Mouse (Mus musculus) embryonic stem cell, embryonic (primary cell): ENCODE measurements around the gene Usp48.

Experiments
- CTCF ChIA-PET, 4 experiments: fragments of 300-600 bp in 2 of 4; fragments of 350-600 bp in 2 of 4; sonication (Branson Sonifier 250); formaldehyde crosslinking; loops; one replicate each; lab custom pipeline; 2022; ENCODE audit warnings: inconsistent platforms in 2 of 4; lab: Charles Lee
- POLR2A ChIA-PET, 4 experiments: fragments of 300-600 bp in 2 of 4; fragments of 350-600 bp in 2 of 4; sonication (Branson Sonifier 250); formaldehyde crosslinking; loops; one replicate each; lab custom pipeline; 2022; ENCODE audit warnings: antibody characterized with exemption in 4 of 4, inconsistent platforms in 1 of 4; lab: Charles Lee

The Usp48 gene

GRCm38 (mm10) chr4:137664433-137664979 is 71.0 kb downstream of the Usp48 start, which contains the start of gene Rap1gap:
TSS of gene Rap1gap (plus strand) at chr4:137664726.
- ChIA-PET POLR2A (interaction anchor here (0.5 to 4.5 kb wide), 21 partner anchors 10 to 819 kb away, joined by 3 to 29 read pairs (median 3); no protein-coding TSS in a partner anchor), CTCF (interaction anchor here (0.6 to 1.9 kb wide), 8 partner anchors 11 to 215 kb away, joined by 3 to 8 read pairs (median 3); no protein-coding TSS in a partner anchor)

GRCm38 (mm10) chr4:137664980-137665675 is 71.6 kb downstream of the Usp48 start:
- ChIA-PET POLR2A (interaction anchor here (0.5 to 4.5 kb wide), 20 partner anchors 11 to 820 kb away, joined by 3 to 29 read pairs (median 3); no protein-coding TSS in a partner anchor), CTCF (interaction anchor here (0.7 to 1.9 kb wide), 9 partner anchors 10 to 1915 kb away, joined by 3 to 8 read pairs (median 3); no protein-coding TSS in a partner anchor)

- ChIA-PET CTCF (interaction anchor here in 2 of 4 experiments (0.6 to 1.9 kb wide), 4 partner anchors 10 to 1916 kb away, joined by 3 to 8 read pairs (median 4); no protein-coding TSS in a partner anchor), POLR2A (interaction anchor here in 3 of 4 experiments (0.7 to 1.4 kb wide), 5 partner anchors 16 to 299 kb away, joined by 3 to 4 read pairs (median 3); no protein-coding TSS in a partner anchor)
These were observed 72.2 kb downstream of the Usp48 start for GRCm38 (mm10) chr4:137665791-137666190.

GRCm38 (mm10) chr4:137666283-137666957 is 72.9 kb downstream of the Usp48 start:
- ChIA-PET CTCF (interaction anchor here (0.6 to 2.0 kb wide), 7 partner anchors 10 to 735 kb away, joined by 3 to 6 read pairs (median 3); no protein-coding TSS in a partner anchor), POLR2A (interaction anchor here in 2 of 4 experiments (0.9 to 1.3 kb wide), 4 partner anchors 10 to 199 kb away, joined by 3 to 4 read pairs (median 3); no protein-coding TSS in a partner anchor)

DNA sequence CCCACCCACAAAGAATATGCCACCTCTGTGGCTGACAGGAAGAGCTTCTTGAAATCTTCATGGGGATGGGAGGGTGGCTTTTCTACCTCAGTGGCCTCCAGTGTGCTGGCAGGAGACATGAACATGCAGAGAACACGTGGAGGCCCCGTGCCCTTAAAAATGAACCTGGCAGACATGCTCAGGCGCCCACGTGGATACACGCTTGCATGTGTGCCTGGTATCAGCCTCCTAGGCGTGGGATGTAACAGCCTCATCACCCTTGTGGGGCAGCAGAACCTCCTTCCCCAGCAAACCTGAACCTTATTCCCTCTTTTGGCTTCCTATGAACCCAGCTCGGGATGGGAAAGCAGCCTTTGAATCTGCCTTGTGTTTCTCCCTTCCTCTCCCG is 73.4 kb downstream of the Usp48 start:
- POLR2A ChIA-PET = interaction anchor here in 3 of 4 experiments (0.6 to 1.3 kb wide), 6 partner anchors 9 to 199 kb away, joined by 3 to 9 read pairs (median 4); partner anchors contain the start of gene Hspg2 (in 1 of the 3)
- CTCF ChIA-PET = interaction anchor here in 3 of 4 experiments (0.6 to 2.0 kb wide), 6 partner anchors 9 to 223 kb away, joined by 3 to 6 read pairs (median 3); no protein-coding TSS in a partner anchor

DNA sequence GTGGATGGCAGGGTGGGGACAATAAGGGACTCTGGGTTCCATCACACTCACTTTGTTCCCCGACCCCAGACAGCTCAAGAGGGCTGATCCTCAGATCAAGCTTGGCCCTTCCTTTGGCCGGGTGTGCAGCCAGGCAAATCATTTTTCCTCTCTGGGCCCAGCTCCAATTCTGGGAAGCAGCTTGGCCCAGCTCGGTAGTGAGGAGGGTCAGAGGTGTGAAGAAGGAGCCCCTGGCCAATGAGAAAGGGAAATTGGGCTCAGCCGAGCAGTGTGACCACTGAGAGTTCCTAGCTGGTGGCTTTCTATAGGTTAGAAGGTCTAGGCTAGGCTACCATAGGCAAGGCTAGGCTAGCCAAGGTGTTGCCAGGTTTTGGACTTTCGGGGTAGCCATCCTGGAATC is 74.2 kb downstream of the Usp48 start:
- CTCF ChIA-PET = interaction anchor here in 3 of 4 experiments (0.6 to 2.0 kb wide), 8 partner anchors 8 to 224 kb away, joined by 3 to 6 read pairs (median 4); no protein-coding TSS in a partner anchor

GRCm38 (mm10) chr4:137671711-137672500 is 78.4 kb downstream of the Usp48 start:
- CTCF ChIA-PET = interaction anchor here in 1 of 4 experiments (0.5 kb wide), 1 partner anchor 940 kb away, joined by 3 read pairs; no protein-coding TSS in a partner anchor
- POLR2A ChIA-PET = interaction anchor here in 2 of 4 experiments (0.6 to 0.9 kb wide), 3 partner anchors 9 to 30 kb away, joined by 3 to 6 read pairs (median 6); no protein-coding TSS in a partner anchor

More for the DNA sequence above, 74.2 kb downstream of the Usp48 start:
- POLR2A ChIA-PET = interaction anchor here in 2 of 4 experiments (0.6 to 1.3 kb wide), 6 partner anchors 8 to 200 kb away, joined by 3 to 4 read pairs (median 4); no protein-coding TSS in a partner anchor

DNA sequence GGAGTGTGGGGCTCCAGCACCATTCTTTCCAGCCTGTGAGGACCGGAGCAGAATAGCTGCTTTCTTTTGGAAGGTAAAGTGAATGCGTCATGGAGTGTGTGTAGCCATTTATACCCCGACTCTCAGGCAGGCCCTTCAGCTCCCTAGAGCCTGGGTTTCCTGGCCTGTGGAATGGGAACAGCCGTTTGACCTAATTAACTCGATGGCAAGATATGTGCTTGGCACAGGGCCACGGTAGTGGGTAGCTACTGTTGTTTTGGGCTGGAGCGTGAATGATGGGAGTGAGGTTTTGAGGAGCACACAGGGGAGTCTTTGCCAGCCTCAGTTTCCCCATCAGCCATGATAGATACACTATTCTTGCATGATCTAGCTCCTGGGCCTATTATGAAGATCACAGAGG is 82.0 kb downstream of the Usp48 start:
- ChIA-PET CTCF (interaction anchor here (0.5 to 3.0 kb wide), 26 partner anchors 8 to 280 kb away, joined by 3 to 22 read pairs (median 5); partner anchors contain the start of gene Rap1gap (in 2 of the 4)), POLR2A (interaction anchor here in 3 of 4 experiments (0.7 to 3.3 kb wide), 16 partner anchors 8 to 124 kb away, joined by 3 to 20 read pairs (median 4); partner anchors contain the start of genes Rap1gap (in 1 of the 3) and Usp48 (in 1 of the 3))

DNA sequence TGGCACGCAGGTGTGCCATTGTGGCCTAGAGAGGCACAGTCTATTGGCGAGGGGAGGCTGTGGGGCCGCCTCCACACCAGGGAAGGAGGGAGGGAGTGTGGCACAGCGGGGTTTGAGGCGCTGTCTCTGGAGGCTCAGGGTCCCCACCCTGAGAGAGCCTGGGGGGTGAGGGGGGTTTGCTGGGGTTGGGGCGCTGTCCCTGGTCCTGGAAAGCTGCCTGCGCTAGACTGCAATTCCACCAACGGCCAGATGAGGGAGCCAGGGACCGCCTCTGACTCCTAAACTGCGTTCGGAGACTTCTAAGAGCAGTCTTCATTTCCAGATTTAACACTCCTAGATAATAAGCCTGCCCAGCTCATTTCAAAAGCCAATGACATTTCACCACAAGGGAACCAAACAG is 82.5 kb downstream of the Usp48 start:
- ChIA-PET POLR2A (interaction anchor here in 3 of 4 experiments (0.7 to 3.3 kb wide), 17 partner anchors 9 to 124 kb away, joined by 3 to 20 read pairs (median 4); partner anchors contain the start of genes Rap1gap (in 1 of the 3) and Usp48 (in 1 of the 3)), CTCF (interaction anchor here (0.6 to 3.0 kb wide), 37 partner anchors 8 to 720 kb away, joined by 3 to 22 read pairs (median 4); partner anchors contain the start of genes Rap1gap (in 2 of the 4) and Fam43b (in 1 of the 4))

- POLR2A ChIA-PET = interaction anchor here (0.6 to 3.3 kb wide), 17 partner anchors 9 to 1085 kb away, joined by 3 to 20 read pairs (median 4); partner anchors contain the start of genes Rap1gap (in 1 of the 4) and Usp48 (in 1 of the 4)
- CTCF ChIA-PET = interaction anchor here (0.5 to 3.0 kb wide), 37 partner anchors 9 to 1176 kb away, joined by 3 to 22 read pairs (median 4); partner anchors contain the start of genes Rap1gap (in 2 of the 4) and Fam43b (in 1 of the 4)
These were observed 83.3 kb downstream of the Usp48 start for GRCm38 (mm10) chr4:137676700-137677484.

GRCm38 (mm10) chr4:137677906-137678305 is 84.4 kb downstream of the Usp48 start:
- POLR2A ChIA-PET = interaction anchor here in 2 of 4 experiments (0.6 to 3.3 kb wide), 7 partner anchors 14 to 124 kb away, joined by 3 to 20 read pairs (median 4); no protein-coding TSS in a partner anchor
- CTCF ChIA-PET = interaction anchor here (0.7 to 3.0 kb wide), 10 partner anchors 8 to 268 kb away, joined by 3 to 22 read pairs (median 7); partner anchors contain the start of gene Rap1gap (in 1 of the 4)

GRCm38 (mm10) chr4:137678568-137678967 is 85.0 kb downstream of the Usp48 start:
- POLR2A ChIA-PET = interaction anchor here in 2 of 4 experiments (0.6 to 3.3 kb wide), 7 partner anchors 13 to 123 kb away, joined by 3 to 20 read pairs (median 4); no protein-coding TSS in a partner anchor
- CTCF ChIA-PET = interaction anchor here (0.5 to 2.0 kb wide), 6 partner anchors 38 to 833 kb away, joined by 3 to 7 read pairs (median 5); no protein-coding TSS in a partner anchor

DNA sequence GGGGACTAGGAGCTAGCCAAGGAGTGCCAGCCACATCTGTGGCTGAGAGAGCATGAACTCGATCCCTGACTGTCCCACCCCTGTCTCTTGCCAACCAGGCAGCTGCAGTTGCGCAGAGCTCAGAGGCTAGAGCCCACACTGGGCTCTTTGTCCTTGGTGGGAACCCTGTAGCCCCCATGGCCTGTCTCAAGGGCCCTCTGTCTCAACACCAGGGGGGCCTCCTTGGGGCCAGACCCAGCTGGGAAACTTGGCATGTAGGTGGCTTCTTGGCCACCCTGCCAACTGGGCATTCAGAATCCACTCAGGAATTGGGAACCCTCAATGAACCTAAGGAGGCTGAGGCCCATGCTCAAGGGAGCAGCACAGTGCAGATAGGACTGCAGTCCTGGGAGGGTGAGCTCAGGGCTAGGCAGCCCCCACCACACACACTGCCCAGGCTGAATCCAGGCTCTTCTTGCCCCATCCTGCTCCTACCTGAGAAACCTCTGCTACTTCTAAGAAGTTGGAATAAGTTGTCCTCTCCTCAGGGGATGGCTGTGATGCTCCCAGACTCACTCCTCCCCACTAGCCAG is 86.5 kb downstream of the Usp48 start:
- CTCF ChIA-PET = interaction anchor here (0.5 to 3.3 kb wide), 7 partner anchors 40 to 281 kb away, joined by 4 to 27 read pairs (median 8); no protein-coding TSS in a partner anchor
- POLR2A ChIA-PET = interaction anchor here in 2 of 4 experiments (1.0 to 2.7 kb wide), 8 partner anchors 10 to 283 kb away, joined by 3 to 10 read pairs (median 4); partner anchors contain the start of gene Rap1gap (in 1 of the 2)

GRCm38 (mm10) chr4:137680721-137681120 is 87.2 kb downstream of the Usp48 start:
- CTCF ChIA-PET = interaction anchor here (0.6 to 3.3 kb wide), 16 partner anchors 13 to 265 kb away, joined by 3 to 27 read pairs (median 6); no protein-coding TSS in a partner anchor
- POLR2A ChIA-PET = interaction anchor here in 3 of 4 experiments (0.9 to 2.7 kb wide), 15 partner anchors 9 to 282 kb away, joined by 3 to 10 read pairs (median 4); partner anchors contain the start of gene Rap1gap (in 1 of the 3)
